Mouse (Mus musculus): ENCODE measurements around the gene Klhdc8a. TPM values are rescaled to one million over a fixed set of nuclear protein-coding genes. Genes with fewer than 3 reads are reported as not detected.

Klhdc8a gene
- polyA plus RNA-seq, 1 experiment from 2014 or later, result 0.99 TPM

DNA sequence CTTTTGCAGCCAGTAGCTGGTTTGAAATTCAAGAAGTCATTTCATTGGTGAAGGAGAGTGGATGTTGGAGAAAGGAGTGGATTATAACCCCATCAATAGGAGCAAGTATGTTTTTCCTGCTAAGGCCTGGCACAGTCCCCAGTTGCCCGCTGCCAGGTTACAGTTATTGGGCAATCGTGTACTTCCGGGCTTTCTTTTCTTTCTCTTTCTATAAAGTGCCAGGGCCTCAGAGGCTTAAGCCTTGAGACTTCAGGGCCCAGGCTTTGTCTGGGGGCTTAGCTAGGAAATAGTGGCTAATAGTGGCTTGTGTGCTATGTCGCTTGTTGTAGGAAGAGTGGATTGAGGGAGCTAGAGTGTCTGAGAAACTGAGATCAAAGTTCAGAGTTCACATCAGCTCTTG, 19.0 kb downstream of the Klhdc8a start:
- peak overlapping the region; percentile 99 for H3K27ac ChIP-seq (ENCODE audit: low read depth, low read length)
- ATAC-seq (replicated peaks; ENCODE audit: low FRiP score) (no peak), DNase-seq (ENCODE audit: low spot score) (no peak)
- peaks cover 46% of the 10 kb centered on the region for H3K4me1 ChIP-seq (replicated peaks; ENCODE audit: control insufficient read depth, insufficient read depth, low read length)
- WGBS, result 7% methylated on average over 4 of the region's 4 CpGs
- H3K4me3 ChIP-seq (ENCODE audit: low read depth, low read length), result peak overlapping the region; percentile 66
- peaks cover 2% of the 10 kb centered on the region; the same call in 1 of the 2 replicates for H3K36me3 ChIP-seq (ENCODE audit: control insufficient read depth, insufficient read depth, low read length)
- no peaks in the 10 kb centered on the region for H3K9me3 ChIP-seq (ENCODE audit: control insufficient read depth, low read length)
- no peaks in the 10 kb centered on the region for H3K27me3 ChIP-seq (ENCODE audit: control insufficient read depth, insufficient read depth, low read length)
- peak overlapping the region; percentile 66 for H3K4me2 ChIP-seq (ENCODE audit: low read depth, low read length, severe bottlenecking)
- H3K9ac ChIP-seq (ENCODE audit: low read length), result peak overlapping the region; percentile 69

DNA sequence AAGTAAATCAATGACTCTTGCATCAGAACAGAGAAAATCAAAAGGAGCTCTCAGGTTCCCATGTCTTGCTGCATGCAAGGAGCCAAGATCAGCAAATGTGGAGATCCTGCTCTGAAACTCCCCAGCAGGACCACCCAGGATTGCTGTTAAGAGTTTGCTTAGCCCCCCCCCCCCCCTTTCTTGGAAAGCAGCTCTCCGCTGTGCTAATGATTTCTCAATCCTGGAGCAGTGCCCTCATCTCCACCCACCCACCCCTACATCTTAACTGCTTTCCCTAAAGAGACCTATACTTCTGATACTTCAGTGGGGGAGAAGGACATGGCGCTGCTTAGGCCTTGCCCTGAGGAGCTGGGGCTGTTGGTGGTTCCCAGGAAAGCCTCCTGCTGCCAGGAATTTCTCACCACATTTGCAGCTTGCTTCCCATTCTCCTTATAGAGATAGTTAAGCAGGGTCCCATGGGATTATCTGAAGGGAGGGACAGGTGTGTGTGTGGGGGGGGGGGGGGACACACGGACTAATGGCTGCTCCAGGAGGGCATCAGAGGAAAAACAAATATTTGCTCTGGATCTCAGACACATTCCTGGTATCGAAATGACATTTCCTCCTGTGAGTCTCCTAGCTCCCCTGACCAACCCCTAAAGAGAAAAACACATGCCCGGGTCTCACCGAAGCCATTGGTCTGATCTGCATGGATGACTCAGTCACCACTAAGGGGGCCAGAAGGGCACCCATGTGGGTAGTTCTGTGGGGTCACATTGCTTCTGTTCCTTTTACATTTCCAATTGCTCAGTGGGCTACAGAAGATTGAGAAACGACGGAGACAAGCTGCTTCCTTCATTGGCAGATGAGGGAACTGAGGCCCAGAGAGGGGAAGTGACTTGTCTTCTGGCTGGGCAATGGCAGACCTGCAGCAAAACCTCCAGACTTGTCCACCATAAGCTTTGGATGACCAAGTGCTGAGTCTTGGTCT, 19.8 kb downstream of the Klhdc8a start:
- H3K4me2 ChIP-seq (ENCODE audit: low read depth, low read length, severe bottlenecking), result peak overlapping the region; percentile 66
- peak overlapping the region; percentile 69 for H3K9ac ChIP-seq (ENCODE audit: low read length)
- no peaks in the 10 kb centered on the region for H3K9me3 ChIP-seq (ENCODE audit: control insufficient read depth, low read length)
- peaks cover 2% of the 10 kb centered on the region; the same call in 1 of the 2 replicates for H3K36me3 ChIP-seq (ENCODE audit: control insufficient read depth, insufficient read depth, low read length)
- peaks cover 43% of the 10 kb centered on the region for H3K4me1 ChIP-seq (replicated peaks; ENCODE audit: control insufficient read depth, insufficient read depth, low read length)
- 37% methylated on average over 8 of the region's 8 CpGs for WGBS
- no peak for ATAC-seq (replicated peaks; ENCODE audit: low FRiP score)
- H3K27ac ChIP-seq (ENCODE audit: low read depth, low read length), result peak overlapping the region; percentile 99
- no peak for DNase-seq (ENCODE audit: low spot score)
- H3K4me3 ChIP-seq (ENCODE audit: low read depth, low read length), result peak overlapping the region; percentile 66
- no peaks in the 10 kb centered on the region for H3K27me3 ChIP-seq (ENCODE audit: control insufficient read depth, insufficient read depth, low read length)

- 41% methylated on average over 5 of the region's 5 CpGs for WGBS
- Histone ChIP-seq H3K4me1 (replicated peaks; ENCODE audit: control insufficient read depth, insufficient read depth, low read length) (peaks cover 48% of the 10 kb centered on the region), H3K27ac (ENCODE audit: low read depth, low read length) (peak overlapping the region; percentile 99), H3K36me3 (ENCODE audit: control insufficient read depth, insufficient read depth, low read length) (peaks cover 2% of the 10 kb centered on the region; the same call in 1 of the 2 replicates), H3K4me2 (ENCODE audit: low read depth, low read length, severe bottlenecking) (peak overlapping the region; percentile 66), H3K4me3 (ENCODE audit: low read depth, low read length) (peak overlapping the region; percentile 66), H3K27me3 (ENCODE audit: control insufficient read depth, insufficient read depth, low read length) (no peaks in the 10 kb centered on the region), H3K9ac (ENCODE audit: low read length) (peak overlapping the region; percentile 69; the same call in 1 of the 2 replicates), H3K9me3 (ENCODE audit: control insufficient read depth, low read length) (no peaks in the 10 kb centered on the region)
- peak; percentile 72 for DNase-seq (ENCODE audit: low spot score)
- no peak for ATAC-seq (replicated peaks; ENCODE audit: low FRiP score)
Observed at GRCm38 (mm10) chr1:132319242-132319641, 20.8 kb downstream of the Klhdc8a start.

DNA sequence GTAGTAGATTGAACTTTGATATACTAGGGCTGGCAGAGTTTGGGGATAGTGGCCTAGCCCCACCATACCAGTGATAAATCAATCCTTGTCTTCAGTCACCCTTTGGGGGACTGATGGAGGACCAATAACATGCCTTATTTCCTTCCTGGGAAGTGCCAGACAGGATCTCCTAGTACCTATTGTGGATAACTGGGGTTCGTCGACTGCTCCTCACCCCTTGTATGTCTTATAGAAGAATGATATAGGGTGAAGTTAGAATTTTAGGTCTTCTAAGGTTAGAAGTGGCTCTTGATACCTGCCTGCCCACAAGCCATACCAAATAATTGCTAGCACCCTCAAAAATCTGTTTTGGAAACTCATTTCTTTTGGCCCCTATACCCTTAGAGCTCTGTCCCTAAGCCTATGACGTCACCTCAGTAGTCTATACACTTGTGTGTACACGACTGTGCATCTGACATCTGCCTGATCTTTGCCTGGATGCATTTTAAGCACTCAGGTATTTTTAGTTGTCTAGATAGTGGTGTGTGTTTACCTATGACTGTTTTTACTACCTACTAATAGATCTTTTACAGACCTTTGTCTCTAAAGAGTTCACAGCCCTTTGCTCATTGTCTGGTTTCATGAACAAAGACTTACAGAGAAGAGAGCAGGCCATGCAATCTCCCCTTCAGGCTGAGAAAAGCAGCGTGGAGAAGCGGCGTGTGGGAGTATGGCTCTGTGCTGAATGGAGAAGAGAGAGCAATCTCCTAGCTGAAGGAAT, 23.6 kb downstream of the Klhdc8a start:
- Histone ChIP-seq H3K4me3 (ENCODE audit: low read depth, low read length) (no peak overlapping the region; the same call in 1 of the 2 replicates), H3K27me3 (ENCODE audit: control insufficient read depth, insufficient read depth, low read length) (no peaks in the 10 kb centered on the region), H3K27ac (ENCODE audit: low read depth, low read length) (peak overlapping the region; percentile 99), H3K4me1 (replicated peaks; ENCODE audit: control insufficient read depth, insufficient read depth, low read length) (peaks cover 73% of the 10 kb centered on the region), H3K4me2 (ENCODE audit: low read depth, low read length, severe bottlenecking) (peak overlapping the region; percentile 8), H3K9ac (ENCODE audit: low read length) (peak overlapping the region; percentile 39), H3K36me3 (ENCODE audit: control insufficient read depth, insufficient read depth, low read length) (peaks cover 12% of the 10 kb centered on the region; the same call in 1 of the 2 replicates), H3K9me3 (ENCODE audit: control insufficient read depth, low read length) (no peaks in the 10 kb centered on the region)
- WGBS, result 28% methylated on average over 7 of the region's 7 CpGs
- ATAC-seq (replicated peaks; ENCODE audit: low FRiP score) (0 out of 2 replicates have a peak, but pooled peaks have one; percentile 28), DNase-seq (ENCODE audit: low spot score) (no peak)

DNA sequence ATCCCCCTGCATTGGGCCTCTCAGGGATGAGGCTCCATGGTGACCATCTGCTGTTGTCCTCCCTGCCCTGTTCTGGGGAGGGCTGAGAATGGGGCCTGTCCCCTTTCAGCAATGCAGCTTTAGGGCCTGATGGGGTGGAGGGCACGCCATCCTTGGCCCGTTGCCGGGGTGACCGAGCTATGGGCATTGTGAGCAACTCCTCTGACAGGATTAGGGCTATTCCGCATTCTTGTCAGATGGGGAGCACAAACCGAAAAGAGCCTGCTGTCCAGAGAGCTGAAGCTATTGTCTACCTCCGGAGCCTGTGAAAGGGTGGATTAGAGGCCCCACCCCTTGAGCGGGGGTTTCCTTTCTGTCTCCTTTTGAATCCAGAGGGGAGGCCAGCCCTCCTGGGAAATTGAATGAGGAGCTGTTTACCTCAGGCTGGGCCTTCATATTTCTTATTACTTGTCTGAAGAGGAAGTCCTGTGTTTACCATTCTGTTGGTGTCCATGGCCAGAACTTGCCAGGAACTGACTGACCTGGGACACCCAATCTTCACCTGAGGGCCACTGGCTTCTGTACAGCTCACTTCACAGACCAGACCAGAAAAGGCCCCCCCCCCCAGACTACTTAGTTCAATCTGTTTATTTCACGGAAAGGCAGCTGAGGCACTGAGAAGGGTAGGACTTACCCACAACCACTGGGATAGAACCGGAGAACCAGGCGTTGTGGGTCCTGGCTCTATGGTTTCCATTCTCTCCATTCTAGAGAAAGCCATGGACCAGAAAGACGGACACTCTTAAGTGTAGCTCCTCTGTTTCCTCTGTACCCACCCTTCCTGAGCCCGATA, 24.5 kb downstream of the Klhdc8a start:
- H3K9me3 ChIP-seq (ENCODE audit: control insufficient read depth, low read length), result no peaks in the 10 kb centered on the region
- H3K27me3 ChIP-seq (ENCODE audit: control insufficient read depth, insufficient read depth, low read length), result no peaks in the 10 kb centered on the region
- H3K27ac ChIP-seq (ENCODE audit: low read depth, low read length), result peak overlapping the region; percentile 99
- ATAC-seq (replicated peaks; ENCODE audit: low FRiP score) (peak; percentile 94), DNase-seq (ENCODE audit: low spot score) (peak; percentile 95)
- H3K4me1 ChIP-seq (replicated peaks; ENCODE audit: control insufficient read depth, insufficient read depth, low read length), result peaks cover 77% of the 10 kb centered on the region
- WGBS, result 6% methylated on average over 13 of the region's 13 CpGs
- H3K4me3 ChIP-seq (ENCODE audit: low read depth, low read length), result peak overlapping the region; percentile 14
- H3K4me2 ChIP-seq (ENCODE audit: low read depth, low read length, severe bottlenecking), result peak overlapping the region; percentile 43
- H3K36me3 ChIP-seq (ENCODE audit: control insufficient read depth, insufficient read depth, low read length), result peaks cover 16% of the 10 kb centered on the region; the same call in 1 of the 2 replicates
- H3K9ac ChIP-seq (ENCODE audit: low read length), result peak overlapping the region; percentile 39

GRCm38 (mm10) chr1:132326777-132327176, 28.4 kb downstream of the Klhdc8a start:
- Histone ChIP-seq H3K36me3 (ENCODE audit: control insufficient read depth, insufficient read depth, low read length) (peaks cover 32% of the 10 kb centered on the region), H3K4me3 (ENCODE audit: low read depth, low read length) (no peak overlapping the region), H3K27me3 (ENCODE audit: control insufficient read depth, insufficient read depth, low read length) (no peaks in the 10 kb centered on the region), H3K9ac (ENCODE audit: low read length) (peak overlapping the region; percentile 16; the same call in 1 of the 2 replicates), H3K27ac (ENCODE audit: low read depth, low read length) (peak overlapping the region; percentile 39; the same call in 1 of the 2 replicates), H3K9me3 (ENCODE audit: control insufficient read depth, low read length) (no peaks in the 10 kb centered on the region), H3K4me1 (replicated peaks; ENCODE audit: control insufficient read depth, insufficient read depth, low read length) (peaks cover 44% of the 10 kb centered on the region), H3K4me2 (ENCODE audit: low read depth, low read length, severe bottlenecking) (no peak overlapping the region)
- DNase-seq (ENCODE audit: low spot score), result no peak
- 68% methylated on average over 9 of the region's 9 CpGs for WGBS
- no peak for ATAC-seq (replicated peaks; ENCODE audit: low FRiP score)

DNA sequence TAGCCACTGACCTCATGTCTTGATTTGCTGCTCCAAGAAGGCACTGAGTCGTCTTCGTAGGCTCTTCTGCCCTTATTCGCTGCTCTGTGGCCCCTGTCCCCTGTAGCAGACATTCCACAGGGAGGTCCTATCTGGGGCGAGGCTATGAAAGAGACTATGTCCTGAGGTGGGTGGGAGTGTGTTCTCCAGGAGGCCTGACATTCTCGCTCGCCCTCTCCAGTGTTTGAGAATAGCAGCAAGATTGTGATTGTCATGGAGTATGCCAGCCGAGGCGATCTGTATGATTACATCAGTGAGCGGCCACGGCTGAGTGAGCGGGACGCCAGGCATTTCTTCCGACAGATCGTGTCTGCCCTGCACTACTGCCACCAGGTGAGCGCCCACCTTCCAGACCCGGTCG, 29.1 kb downstream of the Klhdc8a start:
- peaks cover 32% of the 10 kb centered on the region for H3K36me3 ChIP-seq (ENCODE audit: control insufficient read depth, insufficient read depth, low read length)
- no peaks in the 10 kb centered on the region for H3K9me3 ChIP-seq (ENCODE audit: control insufficient read depth, low read length)
- DNase-seq (ENCODE audit: low spot score) (no peak), ATAC-seq (replicated peaks; ENCODE audit: low FRiP score) (no peak)
- H3K9ac ChIP-seq (ENCODE audit: low read length), result no peak overlapping the region
- H3K27ac ChIP-seq (ENCODE audit: low read depth, low read length), result 0 out of 2 replicates have a peak overlapping the region, but pooled peaks have one; percentile 6
- H3K4me2 ChIP-seq (ENCODE audit: low read depth, low read length, severe bottlenecking), result no peak overlapping the region
- H3K27me3 ChIP-seq (ENCODE audit: control insufficient read depth, insufficient read depth, low read length), result no peaks in the 10 kb centered on the region
- H3K4me1 ChIP-seq (replicated peaks; ENCODE audit: control insufficient read depth, insufficient read depth, low read length), result peaks cover 45% of the 10 kb centered on the region
- H3K4me3 ChIP-seq (ENCODE audit: low read depth, low read length), result no peak overlapping the region
- 91% methylated on average over 17 of the region's 17 CpGs for WGBS
